Mouse (Mus musculus): Measurements from ENCODE around the gene Galr2.
"Not testable (repeated sequence)": the region's sequence is repeated elsewhere in the genome, so short reads cannot be mapped to it uniquely, and the experiment has no call there.

DNA sequence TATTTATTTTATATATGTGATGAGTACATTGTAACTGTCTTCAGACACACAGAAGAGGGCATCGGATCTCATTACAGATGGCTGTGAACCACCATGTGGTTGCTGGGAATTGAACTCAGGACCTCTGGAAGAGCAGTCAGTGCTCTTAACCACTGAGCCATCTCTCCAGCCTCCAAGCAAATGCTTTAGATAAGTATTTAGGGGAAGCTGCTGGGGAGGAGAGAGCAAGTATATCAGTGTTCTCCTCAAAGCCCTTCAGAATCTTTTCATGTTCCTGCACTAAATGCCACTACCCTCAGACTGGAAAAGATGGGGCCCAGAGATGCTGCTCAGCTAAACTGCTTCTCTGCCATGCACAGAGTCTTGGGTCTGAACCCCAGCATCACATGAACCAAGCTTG lies 3.6 kb upstream of the Galr2 start:
- not testable (repeated sequence) for TF ChIP-seq POLR2A (IDR thresholded peaks at IDR 0.05; ENCODE audit: low read depth, low read length); CTCF (IDR thresholded peaks at IDR 0.05; ENCODE audit: extremely low read depth, insufficient read length, insufficient replicate concordance, low read depth, low read length)

Measured in small intestine, adult 2 months (tissue).